Mouse (Mus musculus) heart, embryonic 15.5 days (tissue): ENCODE measurements around the gene Fcnb. TPM values are rescaled to one million over a fixed set of nuclear protein-coding genes. Genes with fewer than 3 reads are reported as not detected.

Experiments used
- polyA plus RNA-seq: library from polyadenylated mRNA; unstranded; fragments of >200 nt; fragmentation: Nextera tagmentation; extraction: Ambion mirVana; gene quantifications from 2 replicates; pipeline ENCODE4 v1.2.1, GENCODE M21; 2015

Fcnb gene
- polyA plus RNA-seq, 1 experiment from 2014 or later: 0.28 TPM

Other genes starting within 250 kb of the Fcnb start
- 71.0 and 89.5 TPM in 2 replicates for gene Col5a1, start 198.5 kb downstream of the Fcnb start, polyA plus RNA-seq
- gene Olfm1, start 108.1 kb upstream of the Fcnb start, polyA plus RNA-seq: 6.9 and 11.5 TPM in 2 replicates